Mouse (Mus musculus) heart, adult 18-20 months (tissue): ENCODE measurements around the gene Slc30a3. TPM values are rescaled to one million over a fixed set of nuclear protein-coding genes. Genes with fewer than 3 reads are reported as not detected.

Source experiments
- DNase-seq, 2 experiments: peaks; one replicate each; pipeline ENCODE4 v3.0.0; 2021 to 2022; ENCODE audit warnings: mixed read lengths in 1 of 2
- long read RNA-seq, 2 experiments: library from polyadenylated mRNA; stranded (forward); transcript quantifications; one replicate each; pipeline ENCODE4 v2.0.0; 2021
- total RNA-seq, 2 experiments: library from RNA; stranded (reverse); gene quantifications; 2 replicates each; pipeline ENCODE4 v1.2.3; 2021

Slc30a3 gene
- not detected for total RNA-seq
- long read RNA-seq, experiment 1, result 0 reads
- long read RNA-seq, experiment 2, result 0 reads

DNA sequence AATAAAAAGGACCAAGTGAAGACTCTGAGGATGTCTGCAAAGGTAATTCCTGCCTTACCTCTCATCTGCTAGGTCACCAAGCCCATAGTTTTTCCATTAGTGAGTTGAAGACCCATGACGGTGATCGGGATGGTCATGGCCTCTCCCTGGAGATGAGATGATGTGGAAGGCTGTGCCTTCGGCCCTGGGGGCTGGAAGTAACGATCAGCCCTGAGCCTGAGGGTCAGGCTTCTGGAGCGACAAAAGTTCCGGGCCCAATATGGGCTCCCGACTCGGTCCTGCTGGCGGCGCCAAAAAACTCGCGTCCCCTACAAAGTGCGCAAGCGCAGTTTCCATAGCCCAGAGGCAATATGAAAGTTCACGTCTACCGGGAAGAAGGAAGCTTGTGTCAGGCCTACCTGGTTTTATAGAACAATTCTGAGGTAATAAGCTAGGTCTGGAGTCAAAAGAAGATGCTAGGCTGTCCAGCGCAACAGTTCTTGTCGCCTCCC lies at the start of gene Slc30a3:
Gene Slc30a3 (minus strand): TSS at position 238 of the 491 bp plus-strand sequence.
- no peak for DNase-seq

- DNase-seq, result peak; percentile 89 to 91
Measured at GRCm38 (mm10) chr5:31154152-31154553, 46.1 kb upstream of the Slc30a3 start, which contains the start of gene Mpv17. Gene Mpv17, minus strand, starts transcription at chr5:31154251.

- DNase-seq, result peak in 1 of 2 experiments; percentile 63
Measured at GRCm38 (mm10) chr5:31153516-31154151, 45.6 kb upstream of the Slc30a3 start.

- peak; percentile 56 to 61 for DNase-seq
Measured at GRCm38 (mm10) chr5:31151746-31152145, 43.7 kb upstream of the Slc30a3 start.

- peak; percentile 25 to 34 for DNase-seq
Measured at GRCm38 (mm10) chr5:31149781-31150180, 41.7 kb upstream of the Slc30a3 start.

DNA sequence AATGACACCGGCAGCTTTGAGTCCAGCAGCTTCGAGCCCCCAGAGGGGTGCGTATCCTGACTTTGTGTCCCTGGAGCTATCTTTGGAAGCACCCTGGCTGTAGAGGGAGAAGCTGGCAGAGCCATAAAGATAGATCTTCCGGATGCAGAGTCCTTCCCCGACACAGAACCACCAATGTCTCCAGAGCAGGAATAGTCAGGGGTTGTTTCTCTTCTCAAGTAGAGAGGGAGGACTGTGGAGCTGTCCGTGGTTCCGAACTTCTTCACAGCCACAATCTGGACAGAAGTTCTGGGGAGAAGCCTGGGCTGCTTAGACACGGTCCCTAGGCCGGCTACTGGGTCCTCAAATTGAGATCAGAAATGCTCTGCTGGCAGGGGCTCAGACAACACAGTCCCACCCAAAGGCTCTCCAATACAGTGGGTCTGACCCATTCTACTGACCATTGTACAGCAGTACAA lies 31.0 kb upstream of the Slc30a3 start:
- no peak for DNase-seq

DNA sequence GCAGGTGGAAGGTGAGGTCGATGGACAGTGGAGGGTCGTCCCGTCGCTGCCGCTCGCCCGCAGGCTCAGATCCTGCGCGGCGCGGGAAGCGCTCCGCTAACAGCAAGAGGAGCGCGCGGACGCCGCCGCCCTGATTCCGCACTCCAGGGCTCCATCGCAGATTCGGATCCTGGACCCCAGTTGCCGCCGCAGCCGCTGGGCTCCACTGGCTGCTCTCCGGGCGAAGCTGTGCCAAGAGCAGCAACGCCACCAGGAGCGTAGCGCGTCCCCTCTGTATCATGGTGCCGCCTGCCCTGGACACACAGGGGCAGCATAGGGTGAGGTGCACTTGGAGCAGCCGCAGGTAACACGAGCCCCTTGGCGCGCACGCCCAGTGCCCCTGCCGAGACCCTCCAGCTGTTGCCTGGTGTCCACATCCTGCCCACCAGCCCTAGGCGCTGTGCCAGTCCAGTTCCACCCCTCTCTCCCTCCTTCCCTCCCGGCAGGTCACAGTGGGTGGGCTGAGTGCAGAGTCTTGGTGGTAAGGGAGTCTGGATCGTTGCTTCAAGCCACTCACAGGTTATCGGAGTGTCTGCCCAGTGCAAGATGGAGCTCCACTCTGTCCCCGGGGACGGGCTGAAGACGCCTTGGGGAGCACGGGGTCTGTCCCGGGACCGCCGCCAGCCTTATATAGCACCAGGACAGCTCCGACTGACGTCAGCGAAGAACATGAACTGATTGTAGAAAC lies 30.4 kb upstream of the Slc30a3 start, which contains the start of gene Ucn:
Gene Ucn (minus strand): TSS at position 589 of the 727 bp plus-strand sequence.
- peak; percentile 29 to 33 for DNase-seq

DNA sequence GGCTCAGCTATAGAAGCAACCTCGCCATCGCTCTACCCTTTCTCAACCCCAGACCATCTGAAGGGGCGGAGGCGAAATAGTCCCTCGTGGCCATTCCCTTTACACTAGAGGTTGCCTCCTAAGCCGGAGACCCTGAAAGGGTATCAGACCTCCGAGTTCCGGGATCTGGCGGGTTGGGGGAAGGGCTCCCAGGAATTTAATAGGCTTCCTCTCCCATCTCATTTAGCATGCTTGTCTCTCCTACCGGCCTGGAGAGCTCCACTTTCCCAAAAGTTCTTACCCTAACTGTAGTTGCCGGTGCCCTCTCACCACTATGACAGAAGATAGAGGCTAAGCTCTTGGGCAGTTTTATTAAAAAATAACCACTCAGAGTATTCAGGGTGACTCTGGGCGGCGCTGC lies 29.6 kb upstream of the Slc30a3 start:
- no peak for DNase-seq

DNA sequence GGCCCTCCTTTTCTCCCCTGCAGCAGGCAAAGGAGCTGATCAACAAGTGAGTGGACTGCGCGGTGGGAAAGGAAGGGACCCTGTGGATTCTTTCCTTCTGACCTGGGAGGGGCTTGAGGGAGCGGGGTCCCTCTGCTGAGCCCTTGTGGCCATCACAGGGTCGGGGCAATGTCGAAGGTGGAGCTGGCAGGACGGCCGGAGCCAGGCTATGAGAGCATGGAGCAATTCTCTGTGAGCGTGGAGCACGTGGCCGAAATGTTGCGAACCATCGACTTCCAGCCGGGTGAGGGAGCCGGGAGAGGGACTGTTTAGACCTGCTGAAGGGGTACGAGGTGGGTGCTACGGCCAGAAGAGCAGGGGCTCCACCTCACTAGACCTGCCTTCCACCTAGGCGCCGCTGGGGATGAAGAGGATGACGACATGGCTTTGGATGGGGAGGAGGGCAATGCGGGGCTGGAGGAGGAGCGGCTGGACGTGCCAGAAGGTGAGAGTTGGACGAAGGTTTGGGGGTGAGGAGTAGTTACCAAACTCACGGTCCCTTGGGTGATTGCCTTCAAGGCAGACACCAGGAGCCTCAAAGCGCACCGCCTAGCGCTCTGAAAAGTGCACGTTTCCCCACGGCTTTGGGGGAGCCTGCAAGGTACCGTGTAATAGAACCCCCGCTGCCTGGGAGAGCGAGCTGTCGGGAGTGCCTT lies 28.8 kb upstream of the Slc30a3 start:
- no peak for DNase-seq

GRCm38 (mm10) chr5:31126050-31126449 lies 18.0 kb upstream of the Slc30a3 start:
- no peak for DNase-seq

- no peak for DNase-seq
Measured at GRCm38 (mm10) chr5:31123481-31123880, 15.4 kb upstream of the Slc30a3 start.

GRCm38 (mm10) chr5:31121111-31121510 lies 13.1 kb upstream of the Slc30a3 start:
- no peak for DNase-seq

DNA sequence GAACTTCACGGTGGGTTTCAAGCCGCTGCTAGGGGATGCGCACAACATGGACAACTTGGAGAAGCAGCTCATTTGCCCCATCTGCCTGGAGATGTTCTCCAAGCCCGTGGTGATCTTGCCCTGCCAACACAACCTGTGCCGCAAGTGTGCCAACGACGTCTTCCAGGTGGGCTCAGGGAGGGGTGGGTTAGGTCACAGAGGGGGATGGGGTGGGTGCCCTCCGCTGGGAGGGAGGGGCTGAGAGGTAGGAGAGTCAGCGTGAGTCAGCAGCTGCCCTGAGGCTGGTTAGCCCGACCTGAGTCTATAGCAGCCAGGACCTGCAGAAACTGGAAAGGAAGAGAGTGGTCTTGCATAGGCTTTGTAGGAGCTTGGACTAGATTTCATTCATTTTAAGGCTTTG lies 8.9 kb upstream of the Slc30a3 start:
- DNase-seq, result no peak

DNA sequence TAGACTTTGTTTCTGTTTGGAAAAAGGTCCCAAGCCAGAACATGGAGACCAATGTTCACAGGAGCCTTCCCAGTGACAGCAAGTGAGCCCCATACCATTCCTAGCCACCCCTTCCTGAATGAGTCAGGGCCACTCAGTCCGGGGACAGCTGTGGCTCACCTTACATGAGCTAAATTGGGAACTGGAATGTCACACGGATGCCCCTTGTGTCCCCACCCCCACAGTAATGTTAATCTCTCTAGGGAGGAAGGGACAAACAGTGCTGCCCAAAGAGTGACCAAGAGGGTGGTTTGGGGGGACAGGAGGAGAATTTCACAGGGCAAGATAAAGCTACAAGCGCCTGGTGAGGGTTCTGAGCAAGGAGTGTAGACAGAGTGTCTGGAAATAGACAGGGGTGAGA lies 8.3 kb upstream of the Slc30a3 start, which contains the start of gene Trim54:
Gene Trim54 (plus strand): TSS at position 359 of the 400 bp plus-strand sequence.
- peak; percentile 69 to 81 for DNase-seq

DNA sequence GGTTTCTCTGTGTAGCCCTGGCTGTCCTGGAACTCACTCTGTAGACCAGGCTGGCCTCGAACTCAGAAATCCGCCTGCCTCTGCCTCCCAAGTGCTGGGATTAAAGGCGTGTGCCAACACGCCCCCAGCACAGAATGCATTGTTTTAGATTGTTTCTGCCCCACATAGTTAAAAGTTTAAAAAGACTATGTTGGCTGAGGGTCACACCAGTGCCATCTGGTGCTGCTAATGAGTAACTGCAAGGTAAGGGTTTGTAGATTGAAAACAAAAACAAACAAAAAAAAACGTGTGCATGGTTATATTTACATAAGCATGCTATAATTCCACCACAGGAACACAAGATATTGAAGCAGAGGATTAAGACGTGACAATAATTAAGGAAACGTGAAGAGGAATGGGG lies 2.7 kb upstream of the Slc30a3 start:
- no peak for DNase-seq

DNA sequence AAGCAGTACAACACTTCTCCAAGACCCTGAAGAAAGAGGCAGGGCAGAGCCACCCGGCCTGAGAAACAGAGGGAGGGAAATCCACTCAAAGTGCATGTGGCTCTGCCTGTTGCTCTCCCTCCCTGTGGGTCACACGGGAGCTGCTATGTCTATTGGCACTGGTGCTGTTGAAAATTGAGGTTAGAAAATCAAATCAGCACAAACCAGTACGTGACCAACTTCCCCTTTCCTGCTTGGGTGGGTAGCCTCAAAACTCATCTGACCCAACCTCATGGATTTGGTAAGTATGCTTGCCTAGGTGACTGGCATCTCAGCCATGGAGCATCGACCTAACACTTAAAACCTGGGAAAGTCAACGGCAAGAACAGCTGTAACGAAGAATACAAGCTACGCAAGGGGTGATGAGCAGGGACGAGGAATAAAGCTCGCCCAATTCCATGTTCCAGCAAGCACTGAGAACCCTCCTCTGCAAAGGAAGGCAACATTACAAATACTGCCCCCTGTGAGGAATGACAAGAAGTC lies 2.2 kb downstream of the Slc30a3 start, which contains the start of gene Dnajc5g:
Gene Dnajc5g (plus strand): TSS at position 472 of the 522 bp plus-strand sequence.
- no peak for DNase-seq

DNA sequence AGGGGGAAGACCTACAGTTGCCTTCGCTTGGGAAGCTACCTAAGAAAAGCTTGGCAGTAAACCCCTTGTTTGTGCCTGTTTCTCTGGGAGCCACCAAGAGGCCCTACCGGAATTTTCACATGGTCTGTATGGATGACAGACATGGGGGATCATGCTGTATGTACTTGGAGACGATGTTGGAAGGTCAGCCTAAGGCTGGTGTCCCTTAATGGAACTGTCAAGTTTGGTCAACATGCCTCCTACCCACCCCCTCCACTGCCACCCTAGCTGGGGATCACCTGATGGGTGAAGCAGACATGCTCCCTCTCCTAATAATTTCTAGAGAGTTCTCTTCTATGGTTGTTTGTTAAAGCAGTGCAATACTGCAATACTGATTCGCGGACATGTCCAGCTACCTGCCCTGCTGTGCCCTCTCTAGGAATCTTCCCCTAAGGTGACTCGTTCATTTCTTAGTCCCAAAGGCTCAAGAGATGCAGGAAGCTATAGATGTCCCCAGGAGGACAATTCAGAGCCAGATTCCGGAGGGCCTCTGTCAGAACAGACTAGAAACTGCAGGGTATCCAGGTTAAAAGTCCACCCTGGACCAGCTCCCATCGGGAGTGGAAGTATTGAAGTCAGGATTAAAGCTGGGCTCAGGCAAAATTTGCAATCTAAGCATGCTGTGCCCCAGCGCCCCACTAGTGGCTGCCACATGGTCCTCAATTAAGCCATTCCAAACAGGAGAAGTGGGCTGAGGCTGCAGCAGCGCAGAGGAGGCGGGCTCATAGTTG lies 12.1 kb downstream of the Slc30a3 start:
- DNase-seq, result no peak

DNA sequence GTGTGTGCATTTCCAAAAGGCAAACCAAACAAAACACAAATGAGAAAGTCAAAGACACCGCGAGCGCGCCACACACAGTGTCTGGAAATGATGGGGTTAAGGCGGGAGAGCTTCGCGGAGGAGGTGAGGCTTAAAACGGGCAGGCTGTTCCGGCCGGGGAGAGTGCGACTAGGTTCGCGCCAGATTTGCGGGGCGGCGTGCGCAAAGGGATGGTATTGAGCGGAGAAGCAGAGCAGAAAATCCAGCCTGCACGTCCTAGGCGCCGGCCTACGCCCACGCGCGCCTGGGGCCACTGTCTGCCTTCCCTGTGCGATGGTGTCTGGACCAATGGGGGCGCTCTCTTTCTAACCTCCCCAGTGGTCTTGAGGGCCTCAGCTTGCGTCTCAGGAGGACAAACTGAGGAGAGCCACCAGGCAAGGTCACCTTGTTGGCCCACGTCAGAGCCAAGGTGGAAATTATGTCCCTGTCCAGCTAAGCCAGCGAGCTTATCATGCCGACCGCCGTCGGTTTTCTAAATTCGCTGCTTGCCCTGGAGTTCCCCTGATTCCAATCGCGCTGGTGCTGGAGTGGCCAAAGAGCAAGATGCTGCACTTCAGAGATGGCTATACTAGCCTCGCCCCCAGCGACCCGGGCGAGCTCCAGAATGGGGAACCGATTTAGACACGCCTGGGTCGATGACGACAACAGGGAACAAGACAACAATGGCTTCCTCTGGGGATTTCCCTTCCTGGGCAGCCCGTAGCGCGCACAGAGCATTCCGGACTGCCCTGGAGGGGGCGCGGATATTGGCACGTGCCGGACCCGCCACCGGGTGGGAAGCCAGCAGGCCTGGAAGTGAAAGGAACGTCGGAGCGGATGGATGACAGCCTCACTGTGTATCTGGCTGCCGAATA lies 13.0 kb downstream of the Slc30a3 start:
- DNase-seq, result peak; percentile 76 to 83

DNA sequence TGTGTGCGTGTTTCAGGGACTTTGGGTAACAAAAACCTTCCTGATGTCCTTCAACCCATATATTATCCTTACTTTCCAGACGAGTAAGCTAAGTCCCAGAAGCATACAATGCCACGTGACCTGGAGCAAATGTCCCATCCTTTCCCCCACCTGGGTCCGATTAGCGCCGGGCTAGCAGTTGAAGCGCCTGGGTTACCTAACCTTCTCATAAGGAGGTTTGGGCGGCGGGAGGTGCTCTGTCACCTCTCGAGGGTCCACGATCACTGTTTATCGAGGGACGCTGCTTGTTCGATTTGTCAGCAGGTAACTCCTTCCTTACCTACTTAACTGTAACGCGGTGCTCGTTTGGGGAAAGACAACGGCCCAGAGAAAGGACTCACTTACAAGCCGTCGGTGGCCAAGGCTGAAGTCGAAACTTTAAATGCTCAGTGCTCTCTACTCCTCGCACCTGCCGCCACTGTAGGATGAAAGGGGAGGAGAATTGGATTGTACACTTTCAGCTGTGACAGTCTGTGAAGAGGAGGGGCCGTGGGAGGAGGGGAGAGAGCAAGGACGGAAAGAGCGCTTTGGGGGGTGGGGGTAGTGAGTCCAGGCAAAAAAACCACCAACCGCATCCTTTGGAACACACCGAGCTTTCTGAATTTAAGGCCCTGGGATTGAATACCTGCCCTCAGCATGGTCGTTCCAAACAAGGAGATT lies 13.8 kb downstream of the Slc30a3 start:
- DNase-seq, result peak in 1 of 2 experiments; percentile 25
